Mouse (Mus musculus) hindbrain, embryonic 16.5 days (tissue): Measurements from ENCODE around the gene Syt5. TPM values are rescaled to one million over a fixed set of nuclear protein-coding genes. Genes with fewer than 3 reads are reported as not detected.
"Not testable (repeated sequence)": the region's sequence is repeated elsewhere in the genome, so short reads cannot be mapped to it uniquely, and the experiment has no call there.

Experiments used
- ATAC-seq: fragments of 200-750 bp; cut with Nextera tagmentation; 2 replicates; pipeline ENCODE4 v1.8.0; 2017; ENCODE audit warnings: moderate TSS enrichment, moderate library complexity
- H3K27ac ChIP-seq: fragments of 300-500 bp; sonication (generic); 2 replicates; pipeline ENCODE4 v1.5.1; 2014; ENCODE audit warnings: low read depth, mild to moderate bottlenecking, control low read depth, low read length, moderate library complexity
- H3K27me3 ChIP-seq: fragments of 300-500 bp; sonication (generic); replicated peaks from 2 replicates; pipeline ENCODE4 v1.6.1; 2014; ENCODE audit warnings: low read length; ENCODE audit not compliant: control insufficient read depth, insufficient read depth
- H3K36me3 ChIP-seq: fragments of 300-500 bp; sonication (generic); 2 replicates; pipeline ENCODE4 v1.6.1; 2014; ENCODE audit warnings: mild to moderate bottlenecking, low read length, moderate library complexity, mixed read lengths; ENCODE audit not compliant: control insufficient read depth, insufficient read depth
- H3K4me1 ChIP-seq: fragments of 300-500 bp; sonication (generic); 2 replicates; pipeline ENCODE4 v1.6.1; 2014; ENCODE audit warnings: low read depth, low read length; ENCODE audit not compliant: control insufficient read depth, insufficient read depth
- H3K4me2 ChIP-seq: fragments of 300-500 bp; sonication (generic); 2 replicates; pipeline ENCODE4 v1.6.1; 2014; ENCODE audit warnings: mild to moderate bottlenecking, low read length, control low read depth, moderate library complexity
- H3K4me3 ChIP-seq: fragments of 300-500 bp; sonication (generic); 2 replicates; pipeline ENCODE4 v1.5.1; 2014; ENCODE audit warnings: mild to moderate bottlenecking, low read length, control low read depth, moderate library complexity
- H3K9ac ChIP-seq: fragments of 300-500 bp; sonication (generic); 2 replicates; pipeline ENCODE4 v1.6.1; 2014; ENCODE audit warnings: low read depth, mild to moderate bottlenecking, control low read depth, low read length, moderate library complexity
- H3K9me3 ChIP-seq: fragments of 300-500 bp; sonication (generic); 2 replicates; pipeline ENCODE4 v1.6.1; 2014; ENCODE audit warnings: mild to moderate bottlenecking, low read length, moderate library complexity; ENCODE audit not compliant: control insufficient read depth
- WGBS: fragments of 180-500 bp; shearing (Covaris S2); extraction: QIAGEN DNeasy Blood & Tissue Kit; methylation state at CpG from one replicate; pipeline ENCODE4 v1.1.7; 2014; 5-methylcytosine and 5-hydroxymethylcytosine counted together
- polyA plus RNA-seq: library from polyadenylated mRNA; unstranded; fragments of >200 nt; fragmentation: Nextera tagmentation; extraction: Ambion mirVana; gene quantifications from 2 replicates; pipeline ENCODE4 v1.2.1, GENCODE M21; 2015

Syt5 gene
- polyA plus RNA-seq, 1 experiment from 2014 or later, result 119 TPM

DNA sequence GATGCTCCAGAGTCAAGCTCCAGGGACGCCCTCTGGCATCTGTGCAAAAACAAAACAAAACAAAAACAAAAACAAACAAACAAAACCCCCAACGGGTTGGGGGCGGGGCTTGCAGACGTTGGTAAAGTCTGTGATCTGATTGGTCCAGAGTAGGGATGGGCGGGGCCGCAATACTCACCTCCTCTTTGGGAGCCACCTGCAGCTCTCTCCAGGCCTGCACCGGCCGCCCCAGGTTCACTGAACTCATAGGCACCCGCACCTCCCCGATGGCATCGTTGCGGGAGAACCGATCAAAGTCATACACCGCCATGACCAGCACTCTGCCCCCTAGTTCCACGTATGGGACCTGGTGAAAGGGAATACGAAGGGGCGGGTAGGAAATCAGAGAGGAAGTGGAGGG is 5.3 kb downstream of the Syt5 start:
- Histone ChIP-seq H3K4me3 (no peak overlapping the region), H3K9ac (no peak overlapping the region), H3K9me3 (peaks cover 3% of the 10 kb centered on the region), H3K27ac (no peak overlapping the region), H3K4me2 (no peak overlapping the region), H3K4me1 (peaks cover 9% of the 10 kb centered on the region), H3K36me3 (peaks cover 10% of the 10 kb centered on the region), H3K27me3 (no peaks in the 10 kb centered on the region)
- WGBS, result 40% methylated on average over 17 of the region's 17 CpGs
- ATAC-seq, result no peak

DNA sequence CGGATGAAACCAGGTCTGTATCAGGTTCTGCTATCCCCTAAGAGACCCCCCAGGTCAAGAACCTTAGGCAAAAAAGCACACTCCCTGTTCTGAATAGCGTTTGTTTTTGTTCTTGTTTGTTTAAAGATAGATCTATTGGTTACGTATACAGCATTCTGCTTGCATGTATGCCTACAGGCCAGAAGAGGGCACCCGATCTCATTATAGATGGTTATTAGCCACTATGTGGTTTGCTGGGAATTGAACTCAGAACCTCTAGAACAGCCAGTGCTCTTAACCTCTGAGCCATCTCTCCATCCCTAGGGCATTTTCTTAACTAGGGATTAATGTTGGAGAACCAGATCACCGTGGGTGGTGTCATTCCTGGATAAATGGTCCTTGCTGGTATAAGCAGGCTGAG is 6.0 kb downstream of the Syt5 start:
- WGBS, result 70% methylated on average over 5 of the region's 5 CpGs
- H3K4me2 ChIP-seq, result no peak overlapping the region
- no peak overlapping the region for H3K27ac ChIP-seq
- H3K4me1 ChIP-seq, result peaks cover 9% of the 10 kb centered on the region
- H3K36me3 ChIP-seq, result peaks cover 10% of the 10 kb centered on the region
- no peak for ATAC-seq
- no peak overlapping the region for H3K4me3 ChIP-seq
- no peaks in the 10 kb centered on the region for H3K27me3 ChIP-seq
- peaks cover 3% of the 10 kb centered on the region for H3K9me3 ChIP-seq
- H3K9ac ChIP-seq, result no peak overlapping the region

DNA sequence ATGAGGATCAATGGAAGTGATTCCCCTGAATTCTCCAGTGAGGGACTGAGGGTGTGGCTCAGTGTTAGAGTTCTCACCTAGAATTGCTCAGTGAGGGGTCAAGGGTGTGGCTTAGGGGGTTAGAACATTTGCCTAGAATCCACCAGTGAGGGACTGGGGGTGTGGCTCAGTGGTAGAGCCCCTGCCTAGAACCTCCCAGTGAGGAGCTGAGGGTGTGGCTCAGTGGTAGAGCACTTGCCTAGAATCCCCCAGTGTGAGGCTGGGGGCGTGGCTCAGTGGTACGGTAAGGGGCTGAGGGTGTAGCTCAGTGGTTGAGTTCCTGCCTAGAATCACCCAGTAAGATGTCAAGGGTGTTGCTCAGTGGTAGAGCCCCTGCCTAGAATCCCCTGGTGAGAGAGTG is 8.3 kb downstream of the Syt5 start:
- H3K36me3 ChIP-seq, result peaks cover 10% of the 10 kb centered on the region

DNA sequence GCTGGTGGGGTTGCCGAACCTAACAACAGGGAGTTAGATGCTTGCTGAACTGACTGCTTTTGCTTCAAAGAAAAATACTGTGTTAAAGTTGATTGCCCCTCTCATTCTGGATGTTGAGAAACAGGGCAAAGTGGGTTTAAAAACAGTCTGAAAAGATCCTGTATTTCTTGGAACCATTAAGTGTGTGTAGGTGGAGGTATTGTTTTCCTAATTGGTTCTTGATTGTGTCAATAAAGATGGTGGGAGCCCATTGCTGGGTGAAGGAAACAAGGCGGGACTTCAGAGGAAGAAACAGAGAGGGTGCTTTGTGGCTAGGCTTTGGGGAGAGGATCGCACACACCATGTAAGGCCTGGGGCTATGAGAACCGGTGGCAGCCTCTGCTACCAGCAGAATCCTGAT is 10.2 kb downstream of the Syt5 start:
- H3K4me2 ChIP-seq, result no peak overlapping the region
- peaks cover 7% of the 10 kb centered on the region for H3K36me3 ChIP-seq
- no peak overlapping the region for H3K9ac ChIP-seq
- no peak for ATAC-seq
- 63% methylated on average over 4 of the region's 4 CpGs for WGBS
- H3K27me3 ChIP-seq, result no peaks in the 10 kb centered on the region
- H3K4me3 ChIP-seq, result no peak overlapping the region
- H3K9me3 ChIP-seq, result no peaks in the 10 kb centered on the region
- no peak overlapping the region for H3K27ac ChIP-seq
- H3K4me1 ChIP-seq, result no peaks in the 10 kb centered on the region

More for the DNA sequence above, 8.3 kb downstream of the Syt5 start:
- Histone ChIP-seq H3K9ac (no peak overlapping the region), H3K4me2 (no peak overlapping the region), H3K4me3 (no peak overlapping the region), H3K27ac (no peak overlapping the region), H3K27me3 (no peaks in the 10 kb centered on the region), H3K4me1 (no peaks in the 10 kb centered on the region), H3K9me3 (peaks cover 3% of the 10 kb centered on the region)
- 80% methylated on average over 2 of the region's 2 CpGs for WGBS
- ATAC-seq, result no peak

DNA sequence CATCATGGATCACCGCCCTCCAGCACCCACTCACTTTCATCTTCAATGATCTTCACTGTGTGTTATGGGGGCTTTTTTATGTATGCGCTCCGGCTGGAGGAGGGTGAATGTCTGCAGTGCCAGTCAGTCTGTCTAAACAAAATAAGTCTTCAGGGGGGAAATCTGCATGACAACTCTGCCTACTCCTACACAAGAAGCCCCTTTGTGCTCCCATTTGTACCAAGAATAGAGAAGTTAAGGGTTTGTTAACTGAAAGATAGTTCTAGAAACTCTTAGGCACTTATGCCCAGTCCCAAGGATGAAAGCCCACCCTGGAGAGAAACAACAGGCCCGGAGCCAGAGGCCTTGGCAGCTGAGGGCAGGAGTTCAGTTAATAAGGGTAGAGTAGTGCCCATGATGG is 11.0 kb downstream of the Syt5 start:
- Histone ChIP-seq H3K4me1 (no peaks in the 10 kb centered on the region), H3K27ac (no peak overlapping the region), H3K9ac (no peak overlapping the region), H3K4me2 (no peak overlapping the region), H3K4me3 (no peak overlapping the region), H3K9me3 (no peaks in the 10 kb centered on the region), H3K27me3 (peaks cover 2% of the 10 kb centered on the region), H3K36me3 (peaks cover 4% of the 10 kb centered on the region)
- ATAC-seq, result no peak
- 66% methylated on average over 4 of the region's 4 CpGs for WGBS

DNA sequence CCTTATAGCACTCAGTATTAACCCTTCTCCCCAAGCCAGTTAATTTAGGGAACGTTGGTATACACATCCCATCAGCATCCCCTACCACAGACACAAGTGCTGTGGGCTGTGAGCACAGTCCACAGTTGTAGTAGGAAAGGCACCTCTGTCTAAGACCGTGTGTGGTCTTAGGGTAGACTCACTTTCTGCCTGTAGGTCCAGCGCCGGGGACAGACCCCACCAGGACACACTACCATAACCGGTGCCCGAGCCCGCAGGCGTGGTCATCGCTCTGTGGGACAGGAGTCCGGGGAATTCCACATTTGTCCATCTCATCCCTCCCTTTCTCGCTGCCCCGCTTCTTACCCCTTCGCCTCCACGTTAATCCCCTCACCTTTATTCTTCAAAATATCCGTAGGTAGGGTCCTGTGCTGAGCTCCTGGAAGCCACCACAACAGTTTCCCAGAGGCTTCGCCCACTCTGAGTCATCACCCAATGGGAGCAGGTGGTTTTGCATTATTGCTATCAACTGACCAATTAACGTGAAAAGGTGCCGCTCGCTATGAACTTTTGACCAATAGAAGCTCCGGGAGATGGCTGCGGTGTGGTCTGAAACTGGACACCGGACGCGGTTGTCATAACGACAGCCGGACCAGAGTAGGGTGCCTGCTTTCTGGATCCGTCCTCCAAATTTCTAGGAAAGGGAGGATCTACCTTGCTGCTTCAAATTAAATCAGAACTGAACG is 15.2 kb downstream of the Syt5 start, which contains the start of gene Dnaaf3:
TSS of gene Dnaaf3 (minus strand) at position 449 of the 725 bp plus-strand sequence.
- Histone ChIP-seq H3K9me3 (no peaks in the 10 kb centered on the region), H3K9ac (no peak within 1 kb of the TSS), H3K4me3 (peak within 1 kb of the TSS; percentile 25), H3K27ac (no peak within 1 kb of the TSS), H3K4me1 (no peaks in the 10 kb centered on the region), H3K27me3 (peaks cover 2% of the 10 kb centered on the region), H3K36me3 (no peaks in the 10 kb centered on the region), H3K4me2 (peak within 1 kb of the TSS; percentile 46)
- WGBS, result 4% methylated on average over 28 of the region's 28 CpGs
- peak; percentile 72 for ATAC-seq

DNA sequence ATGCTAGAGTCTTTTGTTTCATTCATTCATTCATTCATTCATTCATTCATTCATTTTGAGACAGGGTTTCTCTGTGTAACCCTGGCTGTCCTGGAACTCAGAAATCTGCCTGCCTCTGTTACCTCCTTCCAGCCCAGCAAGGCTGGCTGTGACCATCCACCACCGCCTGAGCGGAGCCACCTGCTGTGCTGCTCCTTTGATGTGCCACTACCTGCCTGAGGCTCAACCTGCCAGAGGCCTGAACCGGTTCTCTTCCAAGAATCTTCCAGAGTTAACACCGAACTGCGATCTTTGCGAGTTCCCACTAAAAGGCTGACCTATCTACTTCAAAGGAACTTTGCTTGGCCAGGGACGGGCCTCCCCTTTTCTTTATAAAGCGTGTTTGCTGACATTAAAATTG is 17.2 kb downstream of the Syt5 start:
- not testable (repeated sequence) for H3K36me3 ChIP-seq, H3K27me3 ChIP-seq, H3K4me3 ChIP-seq, H3K4me2 ChIP-seq, H3K27ac ChIP-seq, H3K4me1 ChIP-seq, H3K9ac ChIP-seq, H3K9me3 ChIP-seq, ATAC-seq
- 59% methylated on average over 7 of the region's 8 CpGs for WGBS

DNA sequence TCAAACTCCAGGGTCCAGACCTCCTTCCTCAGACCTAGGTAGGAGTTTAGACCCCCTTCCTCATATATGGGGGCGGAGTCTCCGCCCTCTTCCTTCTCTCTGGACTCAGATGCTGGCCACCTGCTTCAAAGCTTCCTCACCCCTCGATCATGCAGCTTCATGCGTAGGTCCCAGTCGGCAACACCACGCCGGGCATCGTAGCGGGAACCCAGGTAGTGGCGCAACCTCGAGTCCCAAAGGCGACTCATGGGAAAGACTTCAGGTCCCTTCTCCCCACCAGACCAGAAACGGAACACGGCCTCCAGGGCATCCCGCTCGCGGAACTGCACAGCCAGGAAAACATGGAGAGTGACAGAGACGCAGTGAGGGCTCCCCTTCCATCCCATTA is 20.0 kb downstream of the Syt5 start:
- WGBS, result 44% methylated on average over 18 of the region's 18 CpGs
- no peaks in the 10 kb centered on the region for H3K9me3 ChIP-seq
- H3K27me3 ChIP-seq, result peaks cover 2% of the 10 kb centered on the region
- peak overlapping the region; percentile 7; the same call in 1 of the 2 replicates for H3K4me3 ChIP-seq
- H3K4me1 ChIP-seq, result peaks cover 3% of the 10 kb centered on the region; the same call in 1 of the 2 replicates
- no peaks in the 10 kb centered on the region for H3K36me3 ChIP-seq
- H3K27ac ChIP-seq, result no peak overlapping the region
- peak; percentile 7; the same call in 1 of the 2 replicates for ATAC-seq
- peak overlapping the region; percentile 69 for H3K4me2 ChIP-seq
- H3K9ac ChIP-seq, result no peak overlapping the region

DNA sequence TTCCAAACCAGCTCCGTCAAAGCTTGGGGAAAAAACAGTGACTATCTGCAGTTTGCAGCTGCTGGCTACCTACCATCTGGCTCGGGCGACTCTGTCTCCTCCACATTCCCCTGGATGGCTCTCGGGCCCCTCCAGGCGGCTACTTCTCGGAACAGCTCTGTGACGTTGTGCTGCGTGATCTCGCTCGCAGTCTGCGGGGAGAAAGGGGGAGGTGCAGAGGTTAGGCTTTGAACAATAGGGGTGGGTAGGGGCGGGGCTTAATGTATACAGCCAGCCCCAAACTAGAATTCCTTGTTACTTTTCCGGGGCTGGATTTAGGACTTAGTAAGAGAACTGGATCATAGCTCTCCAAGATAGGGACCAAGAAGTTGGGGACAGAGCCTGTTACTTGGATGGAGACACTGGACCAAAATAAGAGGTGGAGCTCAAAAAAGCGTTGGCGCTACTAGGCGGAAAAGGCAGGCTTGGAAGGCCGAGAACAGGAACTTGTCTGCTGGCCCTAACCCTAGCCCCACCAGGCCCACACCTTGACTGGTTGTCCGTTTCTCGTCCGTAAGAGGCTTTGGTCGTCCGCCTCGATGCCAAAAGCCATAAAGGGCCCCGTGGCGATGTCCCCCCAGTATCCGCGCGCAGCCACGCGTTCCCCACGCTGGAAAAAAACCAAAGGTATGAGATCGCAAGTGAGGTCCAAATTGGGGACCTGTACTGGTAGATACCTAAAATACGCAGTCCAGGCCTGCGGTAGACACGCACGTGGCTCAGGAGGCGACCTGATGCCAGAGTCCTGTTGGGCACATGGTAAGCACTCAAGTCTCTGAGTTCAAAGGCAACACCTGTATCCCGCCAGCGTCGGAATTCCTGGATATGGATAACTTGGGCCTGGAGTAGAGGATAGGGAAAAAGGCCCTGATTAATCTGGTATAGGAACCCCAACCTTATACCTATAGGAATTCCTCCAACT is 20.7 kb downstream of the Syt5 start:
- peak overlapping the region; percentile 38 for H3K4me3 ChIP-seq
- peak overlapping the region; percentile 69 for H3K4me2 ChIP-seq
- peak overlapping the region; percentile 60 for H3K9ac ChIP-seq
- peaks cover 3% of the 10 kb centered on the region; the same call in 1 of the 2 replicates for H3K4me1 ChIP-seq
- no peaks in the 10 kb centered on the region for H3K9me3 ChIP-seq
- peak; percentile 96 for ATAC-seq
- peak overlapping the region; percentile 54 for H3K27ac ChIP-seq
- 22% methylated on average over 40 of the region's 40 CpGs for WGBS
- peaks cover 2% of the 10 kb centered on the region for H3K27me3 ChIP-seq
- H3K36me3 ChIP-seq, result no peaks in the 10 kb centered on the region
